Mouse (Mus musculus) heart, embryonic 16.5 days (tissue): Measurements from ENCODE around the gene Cd300lg. TPM values are rescaled to one million over a fixed set of nuclear protein-coding genes. Genes with fewer than 3 reads are reported as not detected.

ENCODE experiments used
- ATAC-seq: fragments of 200-750 bp; cut with Nextera tagmentation; replicated peaks from 2 replicates; pipeline ENCODE4 v1.8.0; 2017; ENCODE audit warnings: moderate number of reproducible peaks; ENCODE audit not compliant: insufficient read depth, low FRiP score; ENCODE audit errors: extremely low read depth
- H3K27ac ChIP-seq: fragments of 300-500 bp; sonication (generic); 2 replicates; pipeline ENCODE4 v1.5.1; 2014; ENCODE audit warnings: mild to moderate bottlenecking, low read length, control low read depth, moderate library complexity
- H3K27me3 ChIP-seq: fragments of 300-500 bp; sonication (generic); 2 replicates; pipeline ENCODE4 v1.6.1; 2014; ENCODE audit warnings: low read length, mixed read lengths; ENCODE audit not compliant: control insufficient read depth, insufficient read depth
- H3K36me3 ChIP-seq: fragments of 300-500 bp; sonication (generic); 2 replicates; pipeline ENCODE4 v1.6.1; 2014; ENCODE audit not compliant: control insufficient read depth, insufficient read depth
- H3K4me1 ChIP-seq: fragments of 300-500 bp; sonication (generic); 2 replicates; pipeline ENCODE4 v1.6.1; 2014; ENCODE audit warnings: low read length, mixed read lengths; ENCODE audit not compliant: control insufficient read depth, insufficient read depth
- H3K4me2 ChIP-seq: fragments of 300-500 bp; sonication (generic); 2 replicates; pipeline ENCODE4 v1.6.1; 2014; ENCODE audit warnings: low read depth, mild to moderate bottlenecking, control low read depth, low read length
- H3K4me3 ChIP-seq: fragments of 300-500 bp; sonication (generic); 2 replicates; pipeline ENCODE4 v1.5.1; 2014; ENCODE audit warnings: mild to moderate bottlenecking, control low read depth, low read length
- H3K9ac ChIP-seq: fragments of 300-500 bp; sonication (generic); 2 replicates; pipeline ENCODE4 v1.6.1; 2014; ENCODE audit warnings: low read length, control low read depth
- H3K9me3 ChIP-seq: fragments of 300-500 bp; sonication (generic); replicated peaks from 2 replicates; pipeline ENCODE4 v1.6.1; 2016; ENCODE audit warnings: low read length; ENCODE audit not compliant: control insufficient read depth
- WGBS: fragments of 180-500 bp; shearing (Covaris S2); extraction: QIAGEN DNeasy Blood & Tissue Kit; methylation state at CpG from one replicate; pipeline ENCODE4 v1.1.7; 2014; 5-methylcytosine and 5-hydroxymethylcytosine counted together
- polyA plus RNA-seq: library from polyadenylated mRNA; unstranded; fragments of >200 nt; fragmentation: Nextera tagmentation; extraction: Ambion mirVana; gene quantifications from 2 replicates; pipeline ENCODE4 v1.2.1, GENCODE M21; 2015

The Cd300lg gene
- polyA plus RNA-seq, 1 experiment from 2014 or later: 11.6 TPM

GRCm38 (mm10) chr11:102028087-102028816 is 13.1 kb upstream of the Cd300lg start, which contains the start of gene Mpp3:
Mpp3 (minus strand) TSS chr11:102028461.
- peak within 1 kb of the TSS; percentile 97 for H3K4me2 ChIP-seq
- WGBS: 75% methylated on average over 6 of the region's 6 CpGs
- H3K4me1 ChIP-seq: peaks cover 6% of the 10 kb centered on the region; the same call in 1 of the 2 replicates
- no peaks in the 10 kb centered on the region for H3K36me3 ChIP-seq
- H3K9ac ChIP-seq: 0 out of 2 replicates have a peak within 1 kb of the TSS, but pooled peaks have one; percentile 13
- H3K27ac ChIP-seq: no peak within 1 kb of the TSS
- no peaks in the 10 kb centered on the region for H3K9me3 ChIP-seq
- peaks cover 6% of the 10 kb centered on the region; the same call in 1 of the 2 replicates for H3K27me3 ChIP-seq
- H3K4me3 ChIP-seq: peak within 1 kb of the TSS; percentile 61
- ATAC-seq: no peak

- Histone ChIP-seq H3K4me2 (no peak overlapping the region), H3K9ac (no peak overlapping the region), H3K4me1 (peaks cover 6% of the 10 kb centered on the region; the same call in 1 of the 2 replicates), H3K9me3 (no peaks in the 10 kb centered on the region), H3K27me3 (peaks cover 6% of the 10 kb centered on the region; the same call in 1 of the 2 replicates), H3K27ac (no peak overlapping the region), H3K4me3 (no peak overlapping the region), H3K36me3 (no peaks in the 10 kb centered on the region)
- ATAC-seq: no peak
- WGBS: 65% methylated on average over 4 of the region's 4 CpGs
These were observed 12.0 kb upstream of the Cd300lg start for GRCm38 (mm10) chr11:102029304-102029703.

- Histone ChIP-seq H3K4me3 (no peak overlapping the region), H3K9me3 (no peaks in the 10 kb centered on the region), H3K27ac (no peak overlapping the region), H3K36me3 (no peaks in the 10 kb centered on the region), H3K4me1 (peaks cover 6% of the 10 kb centered on the region; the same call in 1 of the 2 replicates), H3K9ac (no peak overlapping the region), H3K27me3 (peaks cover 6% of the 10 kb centered on the region; the same call in 1 of the 2 replicates), H3K4me2 (no peak overlapping the region)
- WGBS: 36% methylated on average over 7 of the region's 7 CpGs
- ATAC-seq: no peak
These were observed 11.3 kb upstream of the Cd300lg start for GRCm38 (mm10) chr11:102029966-102030365.

GRCm38 (mm10) chr11:102031149-102031548 is 10.2 kb upstream of the Cd300lg start:
- H3K4me2 ChIP-seq: no peak overlapping the region
- H3K27ac ChIP-seq: no peak overlapping the region
- H3K4me1 ChIP-seq: peaks cover 6% of the 10 kb centered on the region; the same call in 1 of the 2 replicates
- WGBS: 69% methylated on average over 7 of the region's 7 CpGs
- no peaks in the 10 kb centered on the region for H3K36me3 ChIP-seq
- no peak overlapping the region for H3K4me3 ChIP-seq
- no peak overlapping the region for H3K9ac ChIP-seq
- H3K9me3 ChIP-seq: no peaks in the 10 kb centered on the region
- 0 out of 2 replicates have a peak, but pooled peaks cover 2% of the 10 kb centered on the region for H3K27me3 ChIP-seq
- ATAC-seq: no peak

GRCm38 (mm10) chr11:102033055-102033591 is 8.2 kb upstream of the Cd300lg start:
- no peak for ATAC-seq
- WGBS: 88% methylated on average over 12 of the region's 12 CpGs
- no peaks in the 10 kb centered on the region for H3K4me1 ChIP-seq
- no peak overlapping the region for H3K9ac ChIP-seq
- no peaks in the 10 kb centered on the region for H3K9me3 ChIP-seq
- no peak overlapping the region for H3K4me2 ChIP-seq
- H3K27ac ChIP-seq: no peak overlapping the region
- no peaks in the 10 kb centered on the region for H3K36me3 ChIP-seq
- H3K27me3 ChIP-seq: 0 out of 2 replicates have a peak, but pooled peaks cover 2% of the 10 kb centered on the region
- no peak overlapping the region for H3K4me3 ChIP-seq

- ATAC-seq: no peak
- 64% methylated on average over 8 of the region's 8 CpGs for WGBS
These were observed 6.4 kb upstream of the Cd300lg start for GRCm38 (mm10) chr11:102034887-102035286.

GRCm38 (mm10) chr11:102035456-102035960 is 5.8 kb upstream of the Cd300lg start:
- Histone ChIP-seq H3K9me3 (no peaks in the 10 kb centered on the region), H3K9ac (no peak overlapping the region), H3K4me1 (no peaks in the 10 kb centered on the region), H3K4me2 (no peak overlapping the region), H3K27ac (no peak overlapping the region), H3K36me3 (no peaks in the 10 kb centered on the region), H3K4me3 (no peak overlapping the region), H3K27me3 (0 out of 2 replicates have a peak, but pooled peaks cover 2% of the 10 kb centered on the region)
- no peak for ATAC-seq
- WGBS: 71% methylated on average over 5 of the region's 5 CpGs

More at GRCm38 (mm10) chr11:102034887-102035286, 6.4 kb upstream of the Cd300lg start:
- Histone ChIP-seq H3K27me3 (0 out of 2 replicates have a peak, but pooled peaks cover 2% of the 10 kb centered on the region), H3K9ac (no peak overlapping the region), H3K36me3 (no peaks in the 10 kb centered on the region), H3K27ac (no peak overlapping the region), H3K9me3 (no peaks in the 10 kb centered on the region), H3K4me1 (no peaks in the 10 kb centered on the region), H3K4me3 (no peak overlapping the region), H3K4me2 (no peak overlapping the region)

GRCm38 (mm10) chr11:102036336-102036735 is 5.0 kb upstream of the Cd300lg start:
- 61% methylated on average over 7 of the region's 7 CpGs for WGBS
- Histone ChIP-seq H3K9me3 (no peaks in the 10 kb centered on the region), H3K4me2 (no peak overlapping the region), H3K4me3 (no peak overlapping the region), H3K27me3 (no peaks in the 10 kb centered on the region), H3K36me3 (no peaks in the 10 kb centered on the region), H3K4me1 (no peaks in the 10 kb centered on the region), H3K27ac (no peak overlapping the region), H3K9ac (no peak overlapping the region)
- ATAC-seq: no peak

- ATAC-seq: no peak
- 80% methylated on average over 6 of the region's 6 CpGs for WGBS
- H3K4me1 ChIP-seq: no peaks in the 10 kb centered on the region
- H3K27ac ChIP-seq: no peak overlapping the region
- H3K9me3 ChIP-seq: no peaks in the 10 kb centered on the region
- no peaks in the 10 kb centered on the region for H3K36me3 ChIP-seq
- H3K4me3 ChIP-seq: no peak overlapping the region
- H3K4me2 ChIP-seq: no peak overlapping the region
- no peak overlapping the region for H3K9ac ChIP-seq
- H3K27me3 ChIP-seq: no peaks in the 10 kb centered on the region
These were observed 3.5 kb upstream of the Cd300lg start for GRCm38 (mm10) chr11:102037789-102038188.
